Mouse (Mus musculus) macrophage (primary cell): ENCODE data around the gene Sash3. TPM values are rescaled to one million over a fixed set of nuclear protein-coding genes. Genes with fewer than 3 reads are reported as not detected.

Experiments
- H3K27ac ChIP-seq: fragments of 350-480 bp; formaldehyde crosslinking; 2 replicates; pipeline ENCODE4 v1.9.0; 2021
- H3K36me3 ChIP-seq: fragments of 350-480 bp; formaldehyde crosslinking; 2 replicates; pipeline ENCODE4 v1.9.0; 2021; ENCODE audit errors: inconsistent target
- H3K4me3 ChIP-seq: fragments of 350-480 bp; formaldehyde crosslinking; 2 replicates; pipeline ENCODE4 v1.9.0; 2021; ENCODE audit errors: inconsistent target
- H3K79me2 ChIP-seq: fragments of 350-480 bp; formaldehyde crosslinking; 2 replicates; pipeline ENCODE4 v1.9.0; 2021; ENCODE audit errors: inconsistent target
- WGBS: methylation state at CpG from one replicate; pipeline ENCODE4 v1.1.7; 2026; ENCODE audit warnings: inconsistent platforms; ENCODE audit not compliant: missing documents; 5-methylcytosine and 5-hydroxymethylcytosine counted together
- polyA plus RNA-seq: library from polyadenylated mRNA; stranded (reverse); fragments of 250-400 nt; gene quantifications from 3 replicates; pipeline ENCODE4 v1.2.4, GENCODE M21; 2018; ENCODE audit warnings: inconsistent platforms
- total RNA-seq, 78 experiments: library from RNA; depleted of rRNA; stranded (reverse); fragments of 250-400 nt; gene quantifications; 1 replicate in 9 of 78; 2 replicates in 24 of 78; 3 replicates in 43 of 78; 4 replicates in 2 of 78; pipeline ENCODE4 v1.2.4; 2018; ENCODE audit warnings: inconsistent platforms in 56 of 78

Gene Sash3
- total RNA-seq (2018; cell fraction: chromatin; rRNA removed) = 10 to 100 TPM in 22 of 26 experiments, 1 to 10 TPM in 4; 4.5 to 48.2 (median 19.8) TPM
- total RNA-seq (2018; cell fraction: cytosol; rRNA removed) = 100 to 1,000 TPM in 6 of 26 experiments, 10 to 100 TPM in 20; 46.5 to 111 (median 85.9) TPM
- total RNA-seq (2018; cell fraction: nucleus; rRNA removed) = 10 to 100 TPM; 15.3 to 90.7 (median 47.5) TPM
- 69.0 to 81.4 TPM (median 69.1 TPM) in 3 replicates for polyA plus RNA-seq

GRCm38 (mm10) chrX:48146262-48146661 is at the start of gene Sash3:
TSS of gene Sash3 (plus strand) at chrX:48146436.
- 16% methylated on average over 4 of the region's 4 CpGs for WGBS
- Histone ChIP-seq H3K27ac (peak within 1 kb of the TSS; percentile 88), H3K36me3 (no peaks in the 10 kb centered on the region), H3K79me2 (peaks cover 50% of the 10 kb centered on the region), H3K4me3 (peak within 1 kb of the TSS; percentile 60)

GRCm38 (mm10) chrX:48096580-48096979 is 49.7 kb upstream of the Sash3 start:
- Histone ChIP-seq H3K27ac (no peak overlapping the region), H3K4me3 (no peak overlapping the region), H3K79me2 (no peaks in the 10 kb centered on the region), H3K36me3 (no peaks in the 10 kb centered on the region)
- 50% methylated on average over 8 of the region's 8 CpGs for WGBS

GRCm38 (mm10) chrX:48098470-48099129 is 47.6 kb upstream of the Sash3 start:
- 78% methylated on average over 9 of the region's 9 CpGs for WGBS

GRCm38 (mm10) chrX:48099871-48100270 is 46.4 kb upstream of the Sash3 start:
- Histone ChIP-seq H3K27ac (no peak overlapping the region), H3K4me3 (no peak overlapping the region), H3K79me2 (no peaks in the 10 kb centered on the region), H3K36me3 (no peaks in the 10 kb centered on the region)
- 50% methylated on average over 1 of the region's 1 CpGs for WGBS

More at GRCm38 (mm10) chrX:48098470-48099129, 47.6 kb upstream of the Sash3 start:
- H3K79me2 ChIP-seq = no peaks in the 10 kb centered on the region
- no peaks in the 10 kb centered on the region for H3K36me3 ChIP-seq
- no peak overlapping the region for H3K27ac ChIP-seq
- no peak overlapping the region for H3K4me3 ChIP-seq

GRCm38 (mm10) chrX:48103256-48103655 is 43.0 kb upstream of the Sash3 start:
- H3K4me3 ChIP-seq = no peak overlapping the region
- 97% methylated on average over 3 of the region's 3 CpGs for WGBS
- no peaks in the 10 kb centered on the region for H3K36me3 ChIP-seq
- H3K27ac ChIP-seq = no peak overlapping the region
- no peaks in the 10 kb centered on the region for H3K79me2 ChIP-seq

GRCm38 (mm10) chrX:48104736-48105441 is 41.3 kb upstream of the Sash3 start:
- WGBS = 82% methylated on average over 4 of the region's 7 CpGs
- Histone ChIP-seq H3K27ac (no peak overlapping the region), H3K4me3 (no peak overlapping the region), H3K79me2 (no peaks in the 10 kb centered on the region), H3K36me3 (no peaks in the 10 kb centered on the region)

GRCm38 (mm10) chrX:48106226-48106625 is 40.0 kb upstream of the Sash3 start:
- no peak overlapping the region for H3K4me3 ChIP-seq
- no peak overlapping the region for H3K27ac ChIP-seq
- H3K79me2 ChIP-seq = no peaks in the 10 kb centered on the region
- H3K36me3 ChIP-seq = no peaks in the 10 kb centered on the region
- 24% methylated on average over 3 of the region's 3 CpGs for WGBS

GRCm38 (mm10) chrX:48108394-48109315 is 37.6 kb upstream of the Sash3 start, which contains the start of gene Xpnpep2:
TSS of gene Xpnpep2 (plus strand) at chrX:48108725.
- H3K36me3 ChIP-seq = no peaks in the 10 kb centered on the region
- 39% methylated on average over 3 of the region's 6 CpGs for WGBS
- H3K4me3 ChIP-seq = no peak within 1 kb of the TSS
- no peak within 1 kb of the TSS for H3K27ac ChIP-seq
- no peaks in the 10 kb centered on the region for H3K79me2 ChIP-seq

GRCm38 (mm10) chrX:48109316-48109655 is 37.0 kb upstream of the Sash3 start:
- no peaks in the 10 kb centered on the region for H3K36me3 ChIP-seq
- H3K4me3 ChIP-seq = no peak overlapping the region
- no peak overlapping the region for H3K27ac ChIP-seq
- 87% methylated on average over 3 of the region's 3 CpGs for WGBS
- no peaks in the 10 kb centered on the region for H3K79me2 ChIP-seq

GRCm38 (mm10) chrX:48119294-48119693 is 26.9 kb upstream of the Sash3 start:
- no peaks in the 10 kb centered on the region for H3K79me2 ChIP-seq

GRCm38 (mm10) chrX:48124132-48125071 is 21.8 kb upstream of the Sash3 start:
- H3K4me3 ChIP-seq = no peak overlapping the region

More at GRCm38 (mm10) chrX:48119294-48119693, 26.9 kb upstream of the Sash3 start:
- H3K36me3 ChIP-seq = no peaks in the 10 kb centered on the region
- H3K27ac ChIP-seq = no peak overlapping the region
- H3K4me3 ChIP-seq = no peak overlapping the region

GRCm38 (mm10) chrX:48126903-48127476 is 19.2 kb upstream of the Sash3 start:
- no peaks in the 10 kb centered on the region for H3K79me2 ChIP-seq
- H3K4me3 ChIP-seq = no peak overlapping the region
- H3K27ac ChIP-seq = no peak overlapping the region
- WGBS = 77% methylated on average over 6 of the region's 6 CpGs
- no peaks in the 10 kb centered on the region for H3K36me3 ChIP-seq

More at GRCm38 (mm10) chrX:48124132-48125071, 21.8 kb upstream of the Sash3 start:
- 27% methylated on average over 15 of the region's 17 CpGs for whole genome bisulfite sequencing
- no peaks in the 10 kb centered on the region for H3K79me2 ChIP-seq
- H3K36me3 ChIP-seq = no peaks in the 10 kb centered on the region
- no peak overlapping the region for H3K27ac ChIP-seq

- Histone ChIP-seq H3K79me2 (no peaks in the 10 kb centered on the region), H3K4me3 (no peak overlapping the region), H3K36me3 (no peaks in the 10 kb centered on the region), H3K27ac (no peak overlapping the region)
- WGBS = 51% methylated on average over 4 of the region's 6 CpGs
These were observed 18.6 kb upstream of the Sash3 start for GRCm38 (mm10) chrX:48127502-48128218.
